Mouse (Mus musculus): ENCODE results near the gene Phkg1. TPM values are rescaled to one million over a fixed set of nuclear protein-coding genes. Genes with fewer than 3 reads are reported as not detected.
"Not testable (repeated sequence)": the region's sequence is repeated elsewhere in the genome, so short reads cannot be mapped to it uniquely, and the experiment has no call there.

Phkg1 gene
- polyA plus RNA-seq (2014; fragmentation: Nextera tagmentation; extraction: Ambion mirVana) = 0.07 and 0.14 TPM in 2 replicates

DNA sequence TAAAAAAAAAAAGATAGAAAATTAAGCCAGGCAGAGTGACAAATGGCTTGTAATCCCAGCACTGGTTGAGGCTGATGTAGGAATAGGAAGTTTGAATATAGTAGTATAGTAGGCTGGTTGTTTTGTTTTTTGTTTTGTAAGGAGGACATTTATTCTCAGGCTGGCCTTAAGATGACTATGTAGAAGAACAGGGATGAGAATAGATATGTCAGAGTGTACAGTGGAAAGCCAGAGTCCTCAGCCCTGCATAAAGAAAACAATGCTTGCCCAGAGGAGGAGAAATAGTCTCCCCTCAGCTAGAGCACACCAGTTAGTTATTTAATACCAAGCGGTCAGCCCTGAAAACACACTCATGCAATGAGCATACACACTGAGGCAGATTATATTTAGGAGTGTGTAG is at the start of gene Phkg1:
Gene Phkg1, minus strand, starts transcription at position 101 of the 400 bp plus-strand sequence.
- no peak for DNase-seq (ENCODE audit: low spot score)
- no peaks in the 10 kb centered on the region for H3K4me1 ChIP-seq (replicated peaks; ENCODE audit: control insufficient read depth, insufficient read depth, low read length)
- H3K9me3 ChIP-seq (ENCODE audit: control insufficient read depth, low read length) = no peaks in the 10 kb centered on the region
- no peak within 1 kb of the TSS for H3K4me3 ChIP-seq (ENCODE audit: low read depth, low read length)
- no peak within 1 kb of the TSS for H3K4me2 ChIP-seq (replicated peaks; ENCODE audit: low read depth, low read length)
- 100% methylated on average over 1 of the region's 1 CpGs for WGBS
- no peaks in the 10 kb centered on the region for H3K36me3 ChIP-seq (ENCODE audit: control insufficient read depth, insufficient read depth, low read length)
- H3K9ac ChIP-seq (ENCODE audit: low read depth, low read length) = no peak within 1 kb of the TSS
- no peaks in the 10 kb centered on the region for H3K27me3 ChIP-seq (ENCODE audit: control insufficient read depth, insufficient read depth, low read length)
- ATAC-seq (ENCODE audit: low FRiP score) = no peak
- no peak within 1 kb of the TSS for H3K27ac ChIP-seq (ENCODE audit: low read depth, low read length)

DNA sequence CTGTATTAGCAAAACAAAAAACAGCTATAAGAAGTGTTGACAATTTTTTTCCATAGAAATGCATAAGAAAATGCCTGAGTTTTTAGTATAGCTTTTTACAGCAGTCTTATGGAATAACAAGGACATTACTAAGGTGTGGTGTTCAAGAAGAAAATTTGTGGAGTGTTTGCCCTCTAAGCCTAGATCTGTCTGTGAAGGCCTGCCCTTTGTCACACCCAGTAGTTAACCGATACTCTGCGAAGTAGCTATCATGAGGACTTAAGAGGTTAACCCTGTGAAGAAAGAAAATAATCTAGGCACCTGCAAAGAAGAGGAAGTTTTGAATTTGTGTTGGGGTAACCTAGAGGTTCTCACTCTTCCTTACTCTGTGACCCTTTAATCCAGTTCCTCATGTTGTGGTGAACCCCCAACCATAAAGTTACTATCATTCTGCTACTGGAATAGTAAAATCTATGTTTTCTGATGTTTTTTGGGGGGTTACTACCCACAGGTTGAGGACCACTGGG is 49.2 kb upstream of the Phkg1 start:
- H3K4me1 ChIP-seq (replicated peaks; ENCODE audit: control insufficient read depth, insufficient read depth, low read length) = no peaks in the 10 kb centered on the region
- H3K4me3 ChIP-seq (ENCODE audit: low read depth, low read length) = no peak overlapping the region
- ATAC-seq (ENCODE audit: low FRiP score) = no peak
- no peak overlapping the region for H3K4me2 ChIP-seq (replicated peaks; ENCODE audit: low read depth, low read length)
- no peaks in the 10 kb centered on the region for H3K27me3 ChIP-seq (ENCODE audit: control insufficient read depth, insufficient read depth, low read length)
- 94% methylated on average over 2 of the region's 2 CpGs for WGBS
- H3K9me3 ChIP-seq (ENCODE audit: control insufficient read depth, low read length) = no peaks in the 10 kb centered on the region
- H3K9ac ChIP-seq (ENCODE audit: low read depth, low read length) = no peak overlapping the region
- no peaks in the 10 kb centered on the region for H3K36me3 ChIP-seq (ENCODE audit: control insufficient read depth, insufficient read depth, low read length)
- H3K27ac ChIP-seq (ENCODE audit: low read depth, low read length) = no peak overlapping the region
- DNase-seq (ENCODE audit: low spot score) = no peak

DNA sequence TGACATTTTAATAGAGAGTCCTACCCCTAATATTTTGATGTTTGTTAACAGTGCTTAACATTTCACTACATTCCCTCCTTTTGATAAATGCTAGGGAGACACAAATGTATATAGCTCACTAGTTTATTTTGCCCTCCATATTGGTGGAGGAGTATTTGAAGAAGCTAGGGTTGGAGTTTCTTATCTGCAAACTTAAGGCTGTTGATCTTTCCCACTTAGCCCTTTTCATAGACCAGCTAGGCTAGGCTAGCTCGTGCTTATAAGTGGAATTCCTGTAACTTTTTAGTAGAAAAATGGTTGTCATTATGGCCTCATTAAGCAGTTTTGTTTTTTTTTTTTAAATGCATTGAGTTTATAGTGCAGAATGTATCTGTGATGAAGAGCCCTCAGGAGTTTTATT is 45.1 kb upstream of the Phkg1 start:
- H3K4me2 ChIP-seq (replicated peaks; ENCODE audit: low read depth, low read length) = no peak overlapping the region
- H3K9me3 ChIP-seq (ENCODE audit: control insufficient read depth, low read length) = no peaks in the 10 kb centered on the region
- no peaks in the 10 kb centered on the region for H3K36me3 ChIP-seq (ENCODE audit: control insufficient read depth, insufficient read depth, low read length)
- H3K27ac ChIP-seq (ENCODE audit: low read depth, low read length) = no peak overlapping the region
- no peak for DNase-seq (ENCODE audit: low spot score)
- WGBS = 96% methylated on average over 1 of the region's 1 CpGs
- no peaks in the 10 kb centered on the region for H3K4me1 ChIP-seq (replicated peaks; ENCODE audit: control insufficient read depth, insufficient read depth, low read length)
- H3K27me3 ChIP-seq (ENCODE audit: control insufficient read depth, insufficient read depth, low read length) = no peaks in the 10 kb centered on the region
- no peak for ATAC-seq (ENCODE audit: low FRiP score)
- H3K4me3 ChIP-seq (ENCODE audit: low read depth, low read length) = no peak overlapping the region
- no peak overlapping the region for H3K9ac ChIP-seq (ENCODE audit: low read depth, low read length)

DNA sequence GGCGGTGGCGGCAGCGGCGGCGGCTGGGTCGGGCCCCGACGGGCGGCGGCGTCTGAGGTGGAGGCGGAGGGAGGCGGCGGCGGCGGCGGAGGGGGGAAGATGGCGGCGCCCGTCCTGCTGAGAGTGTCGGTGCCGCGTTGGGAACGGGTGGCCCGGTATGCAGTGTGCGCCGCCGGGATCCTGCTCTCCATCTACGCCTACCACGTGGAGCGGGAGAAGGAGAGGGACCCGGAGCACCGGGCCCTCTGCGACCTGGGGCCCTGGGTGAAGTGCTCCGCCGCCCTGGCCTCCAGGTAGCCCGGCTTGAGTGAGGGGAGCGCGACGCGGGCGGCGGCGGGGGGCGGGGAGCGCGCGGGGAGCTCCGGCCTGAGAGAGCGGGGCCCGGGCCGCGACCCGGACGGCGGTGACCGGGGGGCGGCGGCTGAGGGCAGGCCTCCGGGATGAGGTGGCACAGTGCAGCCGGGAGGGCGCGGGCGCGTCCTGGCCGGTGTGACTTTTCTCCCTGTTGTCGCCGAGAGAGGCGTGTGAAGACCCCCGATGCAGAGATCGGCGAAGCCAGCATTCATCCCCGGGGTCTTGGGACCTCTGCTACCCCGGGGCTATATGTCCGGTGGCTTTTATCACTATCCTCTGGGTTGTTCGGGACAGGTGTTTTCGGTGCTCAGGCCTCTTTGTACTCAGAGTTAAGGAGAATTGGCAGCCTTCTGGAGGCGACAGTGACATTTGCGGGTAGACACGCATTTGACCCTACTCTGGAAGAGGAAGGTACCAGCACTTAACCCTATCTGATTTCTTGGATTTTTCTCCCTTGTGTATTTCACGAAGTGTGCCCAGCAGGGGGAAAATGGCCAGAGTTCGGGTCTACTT is 44.0 kb upstream of the Phkg1 start:
- Histone ChIP-seq H3K27ac (ENCODE audit: low read depth, low read length) (peak overlapping the region; percentile 58; the same call in 1 of the 2 replicates), H3K4me3 (ENCODE audit: low read depth, low read length) (peak overlapping the region; percentile 85), H3K4me2 (replicated peaks; ENCODE audit: low read depth, low read length) (peak overlapping the region; percentile 75), H3K9ac (ENCODE audit: low read depth, low read length) (peak overlapping the region; percentile 84)
- peak; percentile 49 for DNase-seq (ENCODE audit: low spot score)
- peak; percentile 65 for ATAC-seq (ENCODE audit: low FRiP score)
- H3K4me1 ChIP-seq (replicated peaks; ENCODE audit: control insufficient read depth, insufficient read depth, low read length); H3K9me3 ChIP-seq (ENCODE audit: control insufficient read depth, low read length); H3K36me3 ChIP-seq (ENCODE audit: control insufficient read depth, insufficient read depth, low read length); H3K27me3 ChIP-seq (ENCODE audit: control insufficient read depth, insufficient read depth, low read length): not testable (repeated sequence)
- WGBS = under 1% methylated on average over 20 of the region's 82 CpGs

DNA sequence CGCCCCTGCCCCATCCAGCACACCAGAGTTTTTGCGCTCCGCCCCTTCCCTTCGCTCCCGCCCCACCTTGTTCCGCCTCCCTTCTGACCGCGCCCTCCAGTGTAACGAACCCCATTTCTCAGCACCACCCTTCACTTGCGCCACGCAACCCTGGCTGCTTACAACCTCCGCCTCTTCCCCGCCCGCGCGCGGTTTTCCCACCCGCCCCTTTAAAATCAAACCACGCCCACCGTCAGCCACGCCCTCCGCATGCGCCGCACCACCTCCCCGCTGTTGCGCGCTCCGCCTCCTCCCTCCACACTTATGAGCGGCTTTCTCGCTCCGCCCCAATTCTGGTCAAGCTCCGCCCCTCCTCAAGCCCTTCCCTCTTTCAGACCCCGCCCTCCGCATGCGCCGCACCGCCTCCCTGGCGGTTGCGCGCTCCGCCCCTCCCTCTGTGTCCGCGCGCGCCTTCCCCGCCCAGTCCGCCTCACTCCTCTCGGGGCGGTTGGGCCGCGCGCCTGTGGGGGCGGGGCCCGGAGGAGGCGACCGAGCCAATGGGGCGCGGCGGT is 43.2 kb upstream of the Phkg1 start, which contains the start of gene Vkorc1l1:
Gene Vkorc1l1, plus strand, starts transcription at position 476 of the 551 bp plus-strand sequence.
- H3K4me1 ChIP-seq (replicated peaks; ENCODE audit: control insufficient read depth, insufficient read depth, low read length) = no peaks in the 10 kb centered on the region
- H3K27me3 ChIP-seq (ENCODE audit: control insufficient read depth, insufficient read depth, low read length) = no peaks in the 10 kb centered on the region
- under 1% methylated on average over 54 of the region's 59 CpGs for WGBS

DNA sequence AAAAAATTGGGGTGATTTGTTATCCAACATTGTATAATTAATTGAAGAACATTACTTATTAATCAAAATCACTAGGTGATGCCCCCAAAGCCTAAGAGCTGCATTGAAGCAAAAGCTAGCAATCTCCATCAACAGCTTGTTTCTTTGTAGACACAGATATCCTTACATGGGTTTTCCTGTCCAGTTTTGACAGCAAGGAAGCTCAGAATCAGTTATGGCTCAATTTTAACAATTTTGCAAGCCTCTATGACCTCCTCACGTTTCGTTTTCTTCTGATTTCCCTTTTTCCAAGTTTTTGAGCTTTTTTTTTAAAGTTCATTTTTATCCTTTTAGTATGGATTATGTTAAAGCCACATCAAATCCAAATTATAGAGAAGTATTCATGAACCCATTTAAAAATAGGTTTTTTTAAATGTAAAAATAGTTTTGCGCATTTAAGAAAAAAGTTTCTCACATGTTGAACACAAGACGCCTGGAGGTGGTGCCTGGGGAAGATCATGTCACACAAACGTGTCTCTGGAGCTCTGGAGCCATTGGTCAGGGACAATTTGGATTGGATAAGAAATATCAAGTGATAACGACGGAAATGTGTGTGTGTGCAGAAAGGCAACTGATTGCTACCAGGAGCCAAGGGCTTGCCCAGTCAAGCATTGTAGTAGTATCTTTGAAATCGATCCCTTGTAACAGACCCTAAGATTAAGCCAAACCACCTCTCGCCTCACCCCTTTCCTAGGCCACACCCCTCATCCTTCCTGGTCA is 42.6 kb upstream of the Phkg1 start:
- DNase-seq (ENCODE audit: low spot score) = no peak
- H3K4me1 ChIP-seq (replicated peaks; ENCODE audit: control insufficient read depth, insufficient read depth, low read length) = no peaks in the 10 kb centered on the region
- peak overlapping the region; percentile 85 for H3K4me3 ChIP-seq (ENCODE audit: low read depth, low read length)
- no peaks in the 10 kb centered on the region for H3K9me3 ChIP-seq (ENCODE audit: control insufficient read depth, low read length)
- H3K36me3 ChIP-seq (ENCODE audit: control insufficient read depth, insufficient read depth, low read length) = no peaks in the 10 kb centered on the region
- no peak for ATAC-seq (ENCODE audit: low FRiP score)
- no peak overlapping the region for H3K9ac ChIP-seq (ENCODE audit: low read depth, low read length)
- H3K27me3 ChIP-seq (ENCODE audit: control insufficient read depth, insufficient read depth, low read length) = no peaks in the 10 kb centered on the region
- 9% methylated on average over 9 of the region's 9 CpGs for WGBS
- peak overlapping the region; percentile 29 for H3K4me2 ChIP-seq (replicated peaks; ENCODE audit: low read depth, low read length)
- H3K27ac ChIP-seq (ENCODE audit: low read depth, low read length) = 0 out of 2 replicates have a peak overlapping the region, but pooled peaks have one; percentile 37

More for the DNA sequence above, 43.2 kb upstream of the Phkg1 start, which contains the start of gene Vkorc1l1:
- Histone ChIP-seq H3K9me3 (ENCODE audit: control insufficient read depth, low read length) (no peaks in the 10 kb centered on the region), H3K27ac (ENCODE audit: low read depth, low read length) (peak within 1 kb of the TSS; percentile 58; the same call in 1 of the 2 replicates), H3K36me3 (ENCODE audit: control insufficient read depth, insufficient read depth, low read length) (no peaks in the 10 kb centered on the region), H3K4me3 (ENCODE audit: low read depth, low read length) (peak within 1 kb of the TSS; percentile 85), H3K9ac (ENCODE audit: low read depth, low read length) (peak within 1 kb of the TSS; percentile 84), H3K4me2 (replicated peaks; ENCODE audit: low read depth, low read length) (peak within 1 kb of the TSS; percentile 75)
- peak; percentile 99 for DNase-seq (ENCODE audit: low spot score)
- ATAC-seq (ENCODE audit: low FRiP score) = peak; percentile 96

DNA sequence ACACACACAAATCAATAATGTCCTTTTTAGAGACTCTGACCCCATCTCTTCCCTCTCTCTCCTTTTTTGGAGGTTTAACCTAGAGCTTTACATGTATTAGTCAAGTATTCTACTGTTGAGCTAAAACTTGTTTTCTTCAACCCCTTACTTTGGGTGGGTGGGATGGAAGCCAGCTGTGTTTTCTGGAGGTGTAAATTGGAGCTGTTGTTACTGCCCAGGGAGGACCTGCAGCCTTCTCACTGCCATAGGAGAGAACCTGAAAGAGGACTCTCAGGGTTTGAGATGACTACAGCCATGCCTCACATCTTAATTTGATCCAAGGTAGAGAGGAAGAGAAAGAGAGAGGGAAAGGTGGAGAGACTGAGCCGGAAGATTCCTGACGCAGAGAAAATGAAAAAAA is 41.9 kb upstream of the Phkg1 start:
- WGBS = 84% methylated on average over 2 of the region's 2 CpGs
- Histone ChIP-seq H3K4me3 (ENCODE audit: low read depth, low read length) (no peak overlapping the region), H3K36me3 (ENCODE audit: control insufficient read depth, insufficient read depth, low read length) (no peaks in the 10 kb centered on the region), H3K4me2 (replicated peaks; ENCODE audit: low read depth, low read length) (no peak overlapping the region), H3K9me3 (ENCODE audit: control insufficient read depth, low read length) (no peaks in the 10 kb centered on the region), H3K9ac (ENCODE audit: low read depth, low read length) (no peak overlapping the region), H3K4me1 (replicated peaks; ENCODE audit: control insufficient read depth, insufficient read depth, low read length) (no peaks in the 10 kb centered on the region), H3K27ac (ENCODE audit: low read depth, low read length) (no peak overlapping the region), H3K27me3 (ENCODE audit: control insufficient read depth, insufficient read depth, low read length) (no peaks in the 10 kb centered on the region)
- DNase-seq (ENCODE audit: low spot score) (no peak), ATAC-seq (ENCODE audit: low FRiP score) (no peak)

DNA sequence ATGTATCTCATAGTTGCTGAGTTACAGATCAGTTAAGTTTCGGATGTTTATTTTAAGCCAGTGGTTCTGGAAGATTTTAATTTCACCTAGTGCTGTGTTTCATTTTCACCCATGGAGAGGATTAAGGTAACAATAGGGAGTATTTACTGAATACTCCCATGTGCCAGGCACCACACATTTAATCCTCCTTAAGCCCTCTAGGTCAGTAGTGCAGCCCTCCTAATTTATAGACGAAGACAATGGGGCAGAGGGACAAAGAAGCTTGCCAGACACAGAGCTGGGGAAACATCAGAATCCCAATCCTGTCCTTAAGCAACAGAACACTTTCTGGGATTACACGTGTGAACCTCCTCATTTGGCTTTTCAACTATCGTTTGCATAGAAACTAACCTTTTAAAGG is 38.6 kb upstream of the Phkg1 start:
- no peaks in the 10 kb centered on the region for H3K36me3 ChIP-seq (ENCODE audit: control insufficient read depth, insufficient read depth, low read length)
- H3K9me3 ChIP-seq (ENCODE audit: control insufficient read depth, low read length) = no peaks in the 10 kb centered on the region
- ATAC-seq (ENCODE audit: low FRiP score) (no peak), DNase-seq (ENCODE audit: low spot score) (no peak)
- H3K27me3 ChIP-seq (ENCODE audit: control insufficient read depth, insufficient read depth, low read length) = no peaks in the 10 kb centered on the region
- no peak overlapping the region for H3K9ac ChIP-seq (ENCODE audit: low read depth, low read length)
- no peak overlapping the region for H3K27ac ChIP-seq (ENCODE audit: low read depth, low read length)
- no peaks in the 10 kb centered on the region for H3K4me1 ChIP-seq (replicated peaks; ENCODE audit: control insufficient read depth, insufficient read depth, low read length)
- H3K4me3 ChIP-seq (ENCODE audit: low read depth, low read length) = no peak overlapping the region
- 49% methylated on average over 4 of the region's 4 CpGs for WGBS
- no peak overlapping the region for H3K4me2 ChIP-seq (replicated peaks; ENCODE audit: low read depth, low read length)

Data from hindbrain, embryonic 11.5 days (tissue).